Mouse (Mus musculus) liver, embryonic 16.5 days (tissue): ENCODE measurements at regions not wholly inside any gene's neighbourhood (a gene's known extent, or its start where the extent isn't known, plus 50 kb on each side); places are given as distances from the start of the nearest gene placed in this dataset.
"Not testable (repeated sequence)": the region's sequence is repeated elsewhere in the genome, so short reads cannot be mapped to it uniquely, and the experiment has no call there.

Experiments
- ATAC-seq: fragments of 200-750 bp; cut with Nextera tagmentation; 2 replicates; pipeline ENCODE4 v1.8.0; 2017; ENCODE audit warnings: low read depth, mild to moderate bottlenecking, moderate number of reproducible peaks, moderate library complexity
- H3K27ac ChIP-seq: fragments of 300-500 bp; sonication (generic); 2 replicates; pipeline ENCODE4 v1.5.1; 2014; ENCODE audit warnings: mild to moderate bottlenecking, low read length
- H3K27me3 ChIP-seq: fragments of 300-500 bp; sonication (generic); 2 replicates; pipeline ENCODE4 v1.6.1; 2014; ENCODE audit warnings: low read depth, low read length, mixed read lengths; ENCODE audit not compliant: control insufficient read depth, insufficient read depth
- H3K36me3 ChIP-seq: fragments of 300-500 bp; sonication (generic); 2 replicates; pipeline ENCODE4 v1.6.1; 2014; ENCODE audit warnings: mild to moderate bottlenecking; ENCODE audit not compliant: control insufficient read depth, insufficient read depth
- H3K4me1 ChIP-seq: fragments of 300-500 bp; sonication (generic); 2 replicates; pipeline ENCODE4 v1.6.1; 2014; ENCODE audit warnings: low read depth, low read length, mixed read lengths; ENCODE audit not compliant: control insufficient read depth
- H3K4me2 ChIP-seq: fragments of 300-500 bp; sonication (generic); 2 replicates; pipeline ENCODE4 v1.6.1; 2014; ENCODE audit warnings: low read depth, low read length, mixed read lengths
- H3K4me3 ChIP-seq: fragments of 300-500 bp; sonication (generic); 2 replicates; pipeline ENCODE4 v1.5.1; 2014; ENCODE audit warnings: low read depth, mild to moderate bottlenecking, low read length
- H3K9ac ChIP-seq: fragments of 300-500 bp; sonication (generic); 2 replicates; pipeline ENCODE4 v1.6.1; 2014; ENCODE audit warnings: low read depth, low read length
- H3K9me3 ChIP-seq: fragments of 300-500 bp; sonication (generic); replicated peaks from 2 replicates; pipeline ENCODE4 v1.6.1; 2016; ENCODE audit warnings: low read length; ENCODE audit not compliant: control insufficient read depth
- WGBS: fragments of 180-500 bp; shearing (Covaris S2); extraction: QIAGEN DNeasy Blood & Tissue Kit; methylation state at CpG from one replicate; pipeline ENCODE4 v1.1.7; 2014; ENCODE audit not compliant: insufficient replicate concordance; 5-methylcytosine and 5-hydroxymethylcytosine counted together

DNA sequence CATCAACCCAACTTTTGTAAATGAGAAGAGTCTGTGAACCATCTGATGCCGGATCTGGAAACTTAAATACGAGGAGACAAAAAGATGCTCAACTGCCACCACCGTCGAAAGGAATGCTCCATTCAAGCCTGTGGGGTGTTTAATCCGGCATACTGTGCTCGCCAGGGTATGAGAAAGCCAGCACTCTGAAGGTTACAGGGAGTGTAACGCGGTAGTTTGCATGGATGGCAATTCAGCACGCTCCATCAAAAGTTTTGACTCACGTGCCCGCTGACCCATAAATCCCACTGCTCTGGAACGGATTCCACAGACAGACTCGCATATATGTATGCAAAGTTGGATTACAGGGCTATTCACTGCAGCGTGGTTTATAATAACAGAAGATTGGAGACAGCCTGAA, 84.0 kb upstream of the Top1 start:
- no peak for ATAC-seq
- Histone ChIP-seq H3K4me3 (no peak overlapping the region), H3K36me3 (no peaks in the 10 kb centered on the region), H3K9ac (no peak overlapping the region), H3K4me2 (no peak overlapping the region), H3K9me3 (no peaks in the 10 kb centered on the region), H3K4me1 (no peaks in the 10 kb centered on the region), H3K27ac (no peak overlapping the region), H3K27me3 (no peaks in the 10 kb centered on the region)
- WGBS = 73% methylated on average over 14 of the region's 14 CpGs

DNA sequence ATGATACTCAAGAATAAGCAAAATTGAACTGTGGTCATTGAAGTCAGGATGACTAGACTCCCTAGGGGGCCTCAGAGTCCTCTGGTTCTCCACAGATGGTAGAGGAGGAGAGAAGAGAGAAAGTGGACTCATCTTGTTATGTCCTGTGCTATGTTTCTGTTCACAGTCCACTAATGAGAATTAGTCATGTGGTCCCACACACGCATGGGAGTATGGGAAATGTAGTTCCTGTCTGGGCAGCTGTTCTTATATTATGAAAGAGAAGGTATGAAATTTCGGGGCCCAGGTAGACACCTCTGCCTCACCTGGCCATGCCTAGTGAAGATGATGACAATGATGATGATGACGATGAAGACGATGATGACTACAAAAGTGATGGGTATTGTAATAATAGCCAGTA, 77.9 kb upstream of the Top1 start:
- Histone ChIP-seq H3K4me1 (no peaks in the 10 kb centered on the region), H3K27me3 (no peaks in the 10 kb centered on the region), H3K36me3 (no peaks in the 10 kb centered on the region), H3K4me3 (no peak overlapping the region), H3K9me3 (no peaks in the 10 kb centered on the region), H3K4me2 (no peak overlapping the region), H3K27ac (no peak overlapping the region), H3K9ac (no peak overlapping the region)
- no peak for ATAC-seq
- WGBS = 67% methylated on average over 4 of the region's 4 CpGs

DNA sequence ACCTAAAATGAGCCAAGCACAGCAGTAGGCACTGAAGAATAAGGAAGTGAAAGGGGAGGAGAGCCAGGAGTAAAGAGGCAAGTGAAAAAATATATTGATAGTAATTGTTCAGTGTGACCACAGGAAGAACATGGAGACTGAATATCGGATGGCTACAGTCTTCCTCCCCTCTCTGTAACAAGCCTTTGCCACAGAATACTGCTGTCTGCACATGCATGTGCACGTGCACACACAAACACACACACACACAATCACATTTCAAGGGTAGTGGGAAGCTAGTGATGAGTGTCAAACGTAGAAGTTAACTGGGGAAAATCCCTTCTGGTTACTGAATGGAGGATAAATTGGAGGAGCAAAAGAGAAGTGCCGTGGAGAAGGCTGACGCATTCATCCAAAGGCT, 76.2 kb upstream of the Top1 start:
- H3K27ac ChIP-seq = no peak overlapping the region
- no peak overlapping the region for H3K4me2 ChIP-seq
- 49% methylated on average over 5 of the region's 5 CpGs for WGBS
- no peaks in the 10 kb centered on the region for H3K27me3 ChIP-seq
- H3K4me3 ChIP-seq = no peak overlapping the region
- H3K9me3 ChIP-seq = no peaks in the 10 kb centered on the region
- H3K4me1 ChIP-seq = no peaks in the 10 kb centered on the region
- no peaks in the 10 kb centered on the region for H3K36me3 ChIP-seq
- no peak overlapping the region for H3K9ac ChIP-seq
- ATAC-seq = no peak

DNA sequence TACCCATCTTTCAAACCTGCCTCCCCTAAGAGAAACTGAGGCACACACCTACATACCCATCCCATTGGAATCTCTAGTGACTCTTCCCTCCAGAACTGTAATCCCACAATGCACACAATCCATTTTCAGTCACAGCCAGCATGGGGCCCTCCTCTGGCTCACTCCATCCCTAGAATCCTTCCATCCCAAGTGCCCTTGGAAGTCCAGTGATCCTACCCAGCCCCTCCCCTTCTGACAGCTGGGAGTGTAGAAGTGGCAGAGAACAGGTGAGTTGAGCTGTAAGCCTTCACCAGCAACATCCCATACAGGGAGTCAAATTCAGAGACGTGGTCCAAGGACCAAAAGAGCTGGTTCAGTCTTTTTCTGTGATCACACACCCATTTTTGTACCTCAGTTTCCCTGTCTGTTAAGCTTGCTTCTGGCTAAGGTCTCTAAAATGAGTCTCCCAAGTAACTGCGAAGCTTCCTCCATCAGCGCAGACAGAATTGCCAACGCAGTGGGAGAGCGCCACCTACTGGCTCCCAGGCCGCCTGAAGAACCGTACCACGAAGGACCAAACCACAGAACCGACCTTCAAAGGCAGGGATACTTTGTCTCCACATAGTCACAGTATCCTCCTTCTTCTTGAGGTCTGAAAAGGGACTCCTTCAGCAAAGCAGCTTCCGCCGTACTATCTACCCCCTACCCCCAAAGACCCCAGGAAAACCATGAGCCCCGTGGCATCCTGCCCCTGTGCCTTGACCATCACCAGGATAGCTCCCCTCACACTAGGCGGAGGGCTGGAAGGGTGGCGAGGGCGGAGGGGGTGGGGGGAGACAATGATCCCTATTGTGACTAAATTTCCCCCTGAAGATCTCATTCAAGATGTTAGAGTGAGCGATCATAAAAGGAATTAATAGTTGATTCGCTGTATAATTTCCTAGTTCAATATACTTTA, 67.0 kb upstream of the Top1 start:
- Histone ChIP-seq H3K4me1 (no peaks in the 10 kb centered on the region), H3K4me2 (no peak overlapping the region), H3K9me3 (no peaks in the 10 kb centered on the region), H3K36me3 (no peaks in the 10 kb centered on the region), H3K27me3 (peaks cover 23% of the 10 kb centered on the region), H3K4me3 (no peak overlapping the region), H3K27ac (no peak overlapping the region), H3K9ac (no peak overlapping the region)
- WGBS = 11% methylated on average over 17 of the region's 17 CpGs
- no peak for ATAC-seq

DNA sequence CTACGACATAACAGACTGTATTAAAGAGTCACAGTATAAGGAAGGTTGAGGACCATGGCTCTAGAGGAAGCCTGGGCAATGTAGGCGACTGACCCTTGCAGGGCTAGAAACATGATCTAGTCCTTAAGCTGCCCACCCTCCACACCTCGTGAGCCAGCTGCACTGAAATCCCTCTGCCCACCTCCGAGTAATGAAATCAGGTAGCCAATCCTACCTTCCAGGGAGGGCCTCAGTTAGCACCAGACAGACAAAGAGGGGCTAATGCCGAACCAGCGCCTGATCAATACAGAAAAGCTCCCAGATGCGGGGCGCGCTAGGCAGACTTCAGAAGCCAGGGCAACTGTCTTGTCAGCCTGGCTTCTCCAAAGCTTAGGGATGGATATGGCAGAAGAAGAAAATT, 65.4 kb upstream of the Top1 start:
- Histone ChIP-seq H3K4me1 (no peaks in the 10 kb centered on the region), H3K4me3 (no peak overlapping the region), H3K4me2 (no peak overlapping the region), H3K9me3 (no peaks in the 10 kb centered on the region), H3K27me3 (peaks cover 23% of the 10 kb centered on the region), H3K9ac (no peak overlapping the region), H3K36me3 (no peaks in the 10 kb centered on the region), H3K27ac (no peak overlapping the region)
- WGBS = 24% methylated on average over 9 of the region's 9 CpGs
- ATAC-seq = no peak

DNA sequence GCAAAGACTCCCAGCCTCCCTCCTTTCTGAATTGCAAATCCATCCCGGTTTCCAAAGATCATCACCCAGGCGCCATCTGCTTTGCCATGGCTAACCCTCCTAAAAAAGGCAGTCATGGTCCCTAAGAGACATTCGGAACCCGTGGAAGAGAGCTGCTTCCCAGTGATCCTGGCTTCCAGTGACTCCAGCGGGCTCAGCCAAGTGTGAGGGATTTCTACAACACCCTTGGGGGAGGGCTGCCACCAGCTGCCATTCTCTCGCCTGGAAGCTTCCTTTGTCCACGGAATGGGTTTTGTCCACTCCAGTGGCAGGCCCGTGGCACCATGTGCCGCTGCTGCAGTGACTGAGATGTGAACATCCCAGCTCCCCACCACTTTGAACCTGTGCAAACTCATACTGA, 64.7 kb upstream of the Top1 start:
- no peaks in the 10 kb centered on the region for H3K9me3 ChIP-seq
- ATAC-seq = no peak
- H3K4me1 ChIP-seq = no peaks in the 10 kb centered on the region
- H3K36me3 ChIP-seq = no peaks in the 10 kb centered on the region
- H3K4me3 ChIP-seq = no peak overlapping the region
- no peak overlapping the region for H3K9ac ChIP-seq
- no peak overlapping the region for H3K4me2 ChIP-seq
- H3K27me3 ChIP-seq = peaks cover 23% of the 10 kb centered on the region
- WGBS = 7% methylated on average over 9 of the region's 9 CpGs
- H3K27ac ChIP-seq = no peak overlapping the region

DNA sequence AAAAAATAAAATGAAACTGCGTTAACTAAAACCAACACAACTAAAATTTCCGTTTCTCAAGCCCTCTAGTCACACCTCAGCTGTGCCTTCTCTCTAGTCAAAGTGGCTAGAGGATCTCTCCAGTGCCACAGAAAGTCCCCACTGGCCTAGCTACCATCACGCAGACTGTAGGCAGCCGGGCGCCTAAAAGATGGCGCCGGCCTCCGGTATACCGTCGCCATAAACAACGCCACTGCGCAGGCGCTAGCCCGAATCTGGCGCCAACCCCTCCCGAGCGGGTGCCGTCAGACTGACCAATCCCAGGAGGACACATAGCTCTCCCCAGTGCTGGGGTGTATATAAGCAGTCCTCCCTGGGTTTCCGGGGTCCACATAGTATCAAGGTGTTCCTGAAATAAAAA, 62.7 kb upstream of the Top1 start:
- not testable (repeated sequence) for H3K27ac ChIP-seq, H3K4me1 ChIP-seq, ATAC-seq, H3K9me3 ChIP-seq, H3K4me3 ChIP-seq, H3K36me3 ChIP-seq, H3K9ac ChIP-seq, H3K4me2 ChIP-seq
- peaks cover 23% of the 10 kb centered on the region for H3K27me3 ChIP-seq
- WGBS = 87% methylated on average over 19 of the region's 19 CpGs

DNA sequence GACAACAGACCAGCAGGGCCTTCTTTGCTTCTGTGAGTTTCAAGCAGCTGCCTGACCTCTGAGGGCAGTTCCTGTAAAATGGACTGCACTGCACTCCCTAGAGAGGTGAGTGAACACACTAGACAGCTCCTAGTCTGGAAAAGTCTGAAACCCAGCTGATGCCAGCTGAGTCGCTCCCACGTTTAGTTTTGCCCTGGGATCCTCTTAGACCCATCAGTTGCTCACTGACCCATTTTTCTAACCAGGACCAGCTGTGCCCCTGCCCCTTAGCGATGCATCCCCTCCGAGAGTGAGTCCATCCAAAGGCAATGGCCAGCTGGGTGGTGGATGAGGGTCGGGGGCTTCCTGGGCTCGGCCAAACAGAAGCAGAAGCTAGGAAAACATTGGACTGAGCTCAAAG, 62.2 kb upstream of the Top1 start:
- no peak for ATAC-seq
- Histone ChIP-seq H3K27me3 (peaks cover 23% of the 10 kb centered on the region), H3K4me3 (no peak overlapping the region), H3K4me2 (no peak overlapping the region), H3K36me3 (no peaks in the 10 kb centered on the region), H3K4me1 (no peaks in the 10 kb centered on the region), H3K9me3 (no peaks in the 10 kb centered on the region), H3K27ac (no peak overlapping the region), H3K9ac (no peak overlapping the region)
- WGBS = 62% methylated on average over 6 of the region's 6 CpGs

DNA sequence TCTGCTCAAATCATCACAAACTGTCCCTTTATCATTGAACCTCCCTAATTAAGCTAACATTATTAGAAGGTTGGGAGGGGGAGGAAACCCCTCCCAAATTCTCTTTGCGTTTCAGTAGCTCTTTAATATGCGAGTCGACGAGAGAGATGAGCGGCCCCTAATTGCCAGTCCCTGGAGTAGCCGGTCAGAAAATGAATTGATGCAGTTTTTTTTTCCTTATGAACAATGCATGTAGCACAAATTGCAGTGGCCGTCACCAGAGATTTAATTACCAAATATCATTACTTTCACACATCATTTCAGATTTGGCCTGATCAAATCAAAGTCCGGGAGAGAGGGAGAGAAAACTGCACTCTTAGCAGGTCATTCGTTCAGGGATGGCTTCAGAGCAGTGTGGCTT, 61.1 kb upstream of the Top1 start:
- Histone ChIP-seq H3K4me3 (no peak overlapping the region), H3K4me1 (no peaks in the 10 kb centered on the region), H3K9ac (no peak overlapping the region), H3K4me2 (no peak overlapping the region), H3K27ac (no peak overlapping the region), H3K27me3 (peaks cover 20% of the 10 kb centered on the region), H3K9me3 (no peaks in the 10 kb centered on the region), H3K36me3 (no peaks in the 10 kb centered on the region)
- 46% methylated on average over 9 of the region's 9 CpGs for WGBS
- ATAC-seq = no peak
